Mouse (Mus musculus) 416B (cell line): ENCODE measurements around the gene Prl7c1.
"Not testable (repeated sequence)": the region's sequence is repeated elsewhere in the genome, so short reads cannot be mapped to it uniquely, and the experiment has no call there.

ENCODE experiments used
- DNase-seq: peaks from one replicate; pipeline ENCODE4 v3.0.0; 2011; ENCODE audit warnings: low read depth

Gene Prl7c1

DNA sequence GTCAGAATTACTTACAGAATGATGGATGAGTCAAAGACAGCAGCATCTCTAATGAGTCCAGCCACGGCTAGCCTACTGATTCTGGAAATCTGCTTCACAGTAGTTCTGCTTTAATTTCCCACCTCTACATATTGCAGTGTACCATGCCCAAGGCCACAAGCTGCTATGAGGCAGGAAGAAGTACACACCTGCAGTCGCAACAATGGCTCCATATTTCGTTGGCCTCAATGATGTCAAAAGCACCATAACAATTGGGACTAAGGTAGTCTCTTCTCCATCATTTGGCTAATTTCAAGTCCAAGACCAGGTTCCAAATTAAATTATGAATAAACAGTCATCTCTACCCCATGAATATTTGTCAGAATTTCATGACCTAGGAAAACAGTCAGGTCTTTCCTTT is at the start of gene Prl7c1:
TSS of gene Prl7c1 (minus strand) at position 101 of the 400 bp plus-strand sequence.
- DNase-seq: not testable (repeated sequence)

DNA sequence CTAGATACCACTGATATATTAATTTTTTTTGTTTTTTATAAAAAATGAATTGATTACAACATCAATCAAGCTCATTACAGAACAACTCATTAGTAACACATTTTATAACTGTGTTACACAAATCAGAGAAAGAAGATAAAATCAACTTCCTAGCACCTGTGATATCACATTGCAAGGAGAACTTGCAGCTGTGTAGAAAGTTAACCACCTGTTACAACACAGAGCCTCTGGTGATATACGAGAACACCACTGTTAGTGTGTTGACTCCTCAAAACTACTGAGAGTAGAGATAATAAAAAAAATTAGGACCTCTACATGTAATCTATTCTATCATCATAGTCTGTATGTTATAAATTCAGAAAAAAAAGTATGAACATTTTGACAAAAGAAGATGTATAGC is 22.2 kb upstream of the Prl7c1 start:
- DNase-seq: no peak

DNA sequence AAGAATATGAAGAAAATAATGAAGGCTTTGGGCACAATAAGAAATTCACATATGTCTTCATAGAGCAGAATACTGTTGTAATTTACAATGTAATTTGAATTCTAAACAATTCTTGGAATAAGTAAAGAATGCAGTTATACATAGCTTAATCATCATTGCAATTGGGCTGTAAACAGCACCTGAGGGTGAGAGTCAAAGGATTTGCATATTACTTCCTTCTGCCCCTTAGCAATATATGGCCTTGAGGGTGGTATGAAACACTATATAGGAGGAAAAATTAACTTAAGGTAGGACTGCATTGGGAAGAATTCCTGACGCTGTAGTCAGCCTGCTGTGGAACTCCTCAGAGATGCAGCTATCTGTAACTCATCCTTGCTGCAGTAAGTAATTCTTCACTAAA is 20.8 kb upstream of the Prl7c1 start, which contains the start of gene Prl2a1:
TSS of gene Prl2a1 (plus strand) at position 301 of the 400 bp plus-strand sequence.
- DNase-seq: no peak

DNA sequence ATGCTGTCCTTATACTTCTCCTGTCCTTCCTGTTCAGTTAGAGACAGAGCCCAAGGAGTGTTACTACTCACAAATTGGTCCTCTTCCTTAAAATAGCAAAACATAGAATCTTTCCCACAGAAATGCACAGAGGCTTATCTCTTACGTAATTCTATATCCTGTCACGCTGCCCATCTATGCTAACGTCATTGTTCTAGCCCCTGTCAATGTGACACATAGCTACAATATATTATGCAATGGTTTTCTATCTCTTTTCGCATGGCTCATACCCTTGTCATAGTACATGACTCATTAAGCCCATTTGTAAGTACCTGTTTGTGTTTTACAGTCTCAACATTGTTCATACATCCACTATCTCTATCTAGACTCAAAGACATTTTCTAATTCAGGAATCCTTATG is 18.7 kb upstream of the Prl7c1 start:
- peak; percentile 31 for DNase-seq

DNA sequence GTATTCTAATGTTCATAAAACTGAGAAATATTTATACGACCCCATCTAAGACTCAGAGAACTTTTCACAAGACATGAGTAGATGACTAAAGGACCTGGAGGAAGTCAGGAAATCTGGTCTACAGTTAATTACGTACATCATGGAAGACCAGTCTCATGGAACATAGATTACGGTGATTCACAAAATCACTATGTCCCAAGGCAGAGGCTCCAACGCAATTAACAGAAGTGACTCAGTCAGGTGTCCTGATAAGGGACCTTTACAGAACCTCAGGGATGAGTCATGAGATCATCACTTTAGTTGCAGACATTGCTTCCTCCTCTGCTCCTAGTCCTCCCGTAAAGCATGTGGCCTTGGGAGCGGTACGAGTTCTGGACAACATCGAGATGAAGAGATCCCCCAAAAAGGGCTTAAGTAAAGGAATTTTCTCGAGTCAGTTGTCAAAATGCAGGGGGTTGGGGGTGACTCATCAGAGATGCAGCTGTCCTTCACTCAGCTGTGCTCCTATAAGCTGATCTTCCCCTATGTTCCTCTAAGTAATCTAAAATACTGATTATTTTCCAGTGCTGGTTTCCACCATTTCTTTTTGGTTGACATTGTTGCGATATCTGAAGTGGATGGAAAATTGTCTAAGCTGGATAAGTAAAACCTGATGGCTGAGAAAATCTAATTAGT is 46.0 kb downstream of the Prl7c1 start:
- DNase-seq: no peak

DNA sequence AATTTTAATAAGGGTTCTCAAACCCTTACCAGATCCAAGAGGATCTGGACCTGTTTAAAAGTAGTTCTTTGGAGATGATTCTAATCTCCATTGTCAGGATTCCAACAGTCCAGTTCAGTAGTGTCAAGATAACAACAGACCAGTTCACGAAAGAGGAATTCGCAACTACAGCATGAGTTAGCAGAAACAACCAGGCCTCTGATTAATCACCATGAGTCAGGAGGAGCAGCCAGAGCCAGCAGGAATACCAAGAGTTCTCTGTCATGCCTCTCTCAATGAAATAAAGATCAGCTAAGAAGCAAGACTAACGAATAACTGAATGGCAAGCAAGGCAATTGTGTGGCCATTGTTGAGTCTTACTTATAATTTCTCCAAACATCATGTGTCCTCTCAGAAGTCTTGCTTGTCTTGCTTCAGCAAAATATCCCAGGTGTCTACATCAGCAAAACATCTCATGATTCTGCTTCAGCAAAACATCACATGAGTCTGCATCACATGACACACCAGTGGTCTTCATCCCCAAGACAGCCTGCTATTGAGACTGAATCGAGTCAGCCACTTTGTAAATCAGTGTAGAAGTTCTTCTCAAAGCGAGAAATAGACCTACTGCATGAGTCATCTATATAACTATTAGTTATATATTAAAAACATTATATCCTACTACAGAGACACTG is 50.2 kb downstream of the Prl7c1 start:
- not testable (repeated sequence) for DNase-seq

DNA sequence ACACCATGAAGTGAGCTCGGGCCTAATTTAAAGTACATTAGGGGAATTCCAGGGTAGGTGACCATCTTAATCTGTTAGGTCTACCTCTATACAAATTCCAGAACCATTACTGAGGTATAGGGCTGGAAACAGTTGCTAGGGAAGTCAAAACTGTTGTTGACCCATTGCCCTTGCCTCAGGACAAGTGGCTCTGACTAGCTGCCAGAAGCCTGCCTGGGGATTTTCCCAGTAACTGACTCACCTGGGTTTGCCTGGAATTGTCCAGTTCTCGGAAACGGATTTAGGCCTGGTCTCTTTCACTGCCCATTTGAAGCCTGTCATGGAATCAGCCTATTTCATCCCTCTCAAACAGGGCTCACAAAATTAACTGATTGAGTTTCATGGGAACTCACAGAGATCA is 55.5 kb downstream of the Prl7c1 start:
- DNase-seq: not testable (repeated sequence)
